Mouse (Mus musculus): ENCODE results near the gene Itprid2. TPM values are rescaled to one million over a fixed set of nuclear protein-coding genes. Genes with fewer than 3 reads are reported as not detected.

The Itprid2 gene
- total and polyA plus RNA-seq, 2 experiments from 2014 or later = 4.0 to 11.6 TPM

GRCm38 (mm10) chr2:79651185-79651584, 16.0 kb downstream of the Itprid2 start:
- H3K4me3 ChIP-seq (ENCODE audit: low read depth, low read length) = no peak overlapping the region
- H3K36me3 ChIP-seq (replicated peaks; ENCODE audit: control insufficient read depth, insufficient read depth, low read length) = peaks cover 30% of the 10 kb centered on the region
- TF ChIP-seq CTCF (IDR thresholded peaks at IDR 0.05; ENCODE audit: low read depth) (no peak), EP300 (IDR thresholded peaks at IDR 0.05; ENCODE audit: low read depth) (no peak)
- H3K4me1 ChIP-seq (ENCODE audit: control insufficient read depth, insufficient read depth) = peaks cover 5% of the 10 kb centered on the region; the same call in 1 of the 2 replicates
- no peak overlapping the region for H3K27ac ChIP-seq (ENCODE audit: low read depth)
- WGBS = 81% methylated on average over 3 of the region's 3 CpGs
- H3K4me2 ChIP-seq (ENCODE audit: low read depth, low read length) = no peak overlapping the region
- DNase-seq (ENCODE audit: low spot score) = no peak
- H3K27me3 ChIP-seq (ENCODE audit: control insufficient read depth, insufficient read depth, low read length) = no peaks in the 10 kb centered on the region
- no peak for ATAC-seq (ENCODE audit: insufficient read depth, low read depth)
- H3K9me3 ChIP-seq (replicated peaks; ENCODE audit: control insufficient read depth, low read length) = no peaks in the 10 kb centered on the region
- no peak overlapping the region for H3K9ac ChIP-seq (replicated peaks; ENCODE audit: low read depth, low read length)

GRCm38 (mm10) chr2:79651701-79652100, 16.5 kb downstream of the Itprid2 start:
- H3K36me3 ChIP-seq (replicated peaks; ENCODE audit: control insufficient read depth, insufficient read depth, low read length) = peaks cover 30% of the 10 kb centered on the region
- no peak overlapping the region for H3K4me2 ChIP-seq (ENCODE audit: low read depth, low read length)
- H3K4me3 ChIP-seq (ENCODE audit: low read depth, low read length) = no peak overlapping the region
- H3K9me3 ChIP-seq (replicated peaks; ENCODE audit: control insufficient read depth, low read length) = no peaks in the 10 kb centered on the region
- TF ChIP-seq EP300 (IDR thresholded peaks at IDR 0.05; ENCODE audit: low read depth) = no peak
- TF ChIP-seq CTCF (IDR thresholded peaks at IDR 0.05; ENCODE audit: low read depth) = no peak
- no peaks in the 10 kb centered on the region for H3K27me3 ChIP-seq (ENCODE audit: control insufficient read depth, insufficient read depth, low read length)
- peaks cover 5% of the 10 kb centered on the region; the same call in 1 of the 2 replicates for H3K4me1 ChIP-seq (ENCODE audit: control insufficient read depth, insufficient read depth)
- H3K9ac ChIP-seq (replicated peaks; ENCODE audit: low read depth, low read length) = no peak overlapping the region
- DNase-seq (ENCODE audit: low spot score) (no peak), ATAC-seq (ENCODE audit: insufficient read depth, low read depth) (no peak)
- no peak overlapping the region for H3K27ac ChIP-seq (ENCODE audit: low read depth)
- 91% methylated on average over 3 of the region's 3 CpGs for WGBS

GRCm38 (mm10) chr2:79652502-79652901, 17.4 kb downstream of the Itprid2 start:
- H3K9ac ChIP-seq (replicated peaks; ENCODE audit: low read depth, low read length) = no peak overlapping the region
- no peak overlapping the region for H3K27ac ChIP-seq (ENCODE audit: low read depth)
- TF ChIP-seq EP300 (IDR thresholded peaks at IDR 0.05; ENCODE audit: low read depth) (no peak), CTCF (IDR thresholded peaks at IDR 0.05; ENCODE audit: low read depth) (no peak)
- H3K36me3 ChIP-seq (replicated peaks; ENCODE audit: control insufficient read depth, insufficient read depth, low read length) = peaks cover 37% of the 10 kb centered on the region
- DNase-seq (ENCODE audit: low spot score) (no peak), ATAC-seq (ENCODE audit: insufficient read depth, low read depth) (no peak)
- no peak overlapping the region for H3K4me3 ChIP-seq (ENCODE audit: low read depth, low read length)
- H3K4me1 ChIP-seq (ENCODE audit: control insufficient read depth, insufficient read depth) = no peaks in the 10 kb centered on the region
- no peaks in the 10 kb centered on the region for H3K9me3 ChIP-seq (replicated peaks; ENCODE audit: control insufficient read depth, low read length)
- H3K4me2 ChIP-seq (ENCODE audit: low read depth, low read length) = no peak overlapping the region
- no peaks in the 10 kb centered on the region for H3K27me3 ChIP-seq (ENCODE audit: control insufficient read depth, insufficient read depth, low read length)
- WGBS = 87% methylated on average over 4 of the region's 4 CpGs

DNA sequence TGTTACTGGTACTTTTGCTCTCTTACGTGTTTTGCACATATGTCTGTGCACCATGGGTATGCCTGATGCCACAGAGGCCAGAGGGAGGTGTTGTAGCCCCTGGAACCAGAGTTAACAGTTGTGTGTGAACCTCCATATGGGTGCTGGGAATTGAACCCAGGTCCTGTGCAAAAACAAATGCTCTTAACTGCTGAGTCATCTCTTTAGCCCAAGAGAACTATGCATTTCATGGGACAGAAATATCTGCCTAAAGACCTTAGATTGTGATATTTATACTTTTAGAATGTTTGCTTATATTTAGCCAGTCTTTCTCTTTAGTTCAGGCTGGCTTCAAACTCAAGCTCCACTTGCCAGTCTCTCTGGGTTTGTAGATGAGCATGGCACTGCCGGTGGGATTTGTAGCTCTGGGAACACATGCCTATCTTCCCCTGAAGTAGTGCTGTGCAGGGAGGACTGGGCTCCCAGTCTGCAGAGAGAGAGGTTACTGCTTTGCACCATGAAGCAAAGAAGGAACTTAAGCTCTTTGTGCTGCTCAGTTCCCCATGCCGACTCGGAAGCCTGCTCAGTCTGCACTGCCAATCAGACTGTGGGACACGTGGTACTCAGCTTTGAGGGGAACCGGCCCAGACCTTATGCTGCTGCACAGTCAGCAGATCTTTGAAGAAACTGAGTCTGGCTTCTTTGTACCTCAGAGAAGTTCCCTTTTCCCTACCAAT, 18.1 kb downstream of the Itprid2 start:
- Histone ChIP-seq H3K4me3 (ENCODE audit: low read depth, low read length) (no peak overlapping the region), H3K27me3 (ENCODE audit: control insufficient read depth, insufficient read depth, low read length) (no peaks in the 10 kb centered on the region), H3K4me2 (ENCODE audit: low read depth, low read length) (no peak overlapping the region), H3K4me1 (ENCODE audit: control insufficient read depth, insufficient read depth) (no peaks in the 10 kb centered on the region), H3K27ac (ENCODE audit: low read depth) (no peak overlapping the region), H3K36me3 (replicated peaks; ENCODE audit: control insufficient read depth, insufficient read depth, low read length) (peaks cover 45% of the 10 kb centered on the region), H3K9me3 (replicated peaks; ENCODE audit: control insufficient read depth, low read length) (no peaks in the 10 kb centered on the region), H3K9ac (replicated peaks; ENCODE audit: low read depth, low read length) (no peak overlapping the region)
- no peak for TF ChIP-seq EP300 (IDR thresholded peaks at IDR 0.05; ENCODE audit: low read depth)
- DNase-seq (ENCODE audit: low spot score) = no peak
- 82% methylated on average over 6 of the region's 6 CpGs for WGBS
- ATAC-seq (ENCODE audit: insufficient read depth, low read depth) = no peak

DNA sequence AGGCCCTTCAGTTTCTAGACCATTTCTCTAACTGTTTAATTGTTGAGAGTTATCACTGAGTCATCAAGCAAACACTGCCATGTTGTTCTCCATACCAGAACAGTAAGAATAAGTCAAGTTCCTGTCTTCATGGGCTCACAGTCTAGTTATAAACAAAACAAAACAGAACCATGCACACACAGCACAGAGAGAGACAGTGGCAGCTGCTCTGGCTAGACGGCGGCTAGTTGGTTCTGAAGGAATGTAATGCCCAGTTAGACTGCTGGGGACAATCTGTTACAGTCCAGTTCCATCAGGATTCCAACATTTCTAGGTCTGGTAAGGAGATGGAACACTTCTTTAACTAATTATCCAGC, 18.6 kb downstream of the Itprid2 start:
- TF ChIP-seq EP300 (IDR thresholded peaks at IDR 0.05; ENCODE audit: low read depth) (no peak), CTCF (IDR thresholded peaks at IDR 0.05; ENCODE audit: low read depth) (no peak)
- Histone ChIP-seq H3K36me3 (replicated peaks; ENCODE audit: control insufficient read depth, insufficient read depth, low read length) (peaks cover 50% of the 10 kb centered on the region), H3K4me1 (ENCODE audit: control insufficient read depth, insufficient read depth) (no peaks in the 10 kb centered on the region), H3K27me3 (ENCODE audit: control insufficient read depth, insufficient read depth, low read length) (no peaks in the 10 kb centered on the region), H3K27ac (ENCODE audit: low read depth) (no peak overlapping the region), H3K9me3 (replicated peaks; ENCODE audit: control insufficient read depth, low read length) (no peaks in the 10 kb centered on the region), H3K4me3 (ENCODE audit: low read depth, low read length) (no peak overlapping the region), H3K9ac (replicated peaks; ENCODE audit: low read depth, low read length) (no peak overlapping the region), H3K4me2 (ENCODE audit: low read depth, low read length) (no peak overlapping the region)
- ATAC-seq (ENCODE audit: insufficient read depth, low read depth) (no peak), DNase-seq (ENCODE audit: low spot score) (no peak)
- 82% methylated on average over 2 of the region's 2 CpGs for WGBS

- DNase-seq (ENCODE audit: low spot score) (no peak), ATAC-seq (ENCODE audit: insufficient read depth, low read depth) (no peak)
- Histone ChIP-seq H3K4me1 (ENCODE audit: control insufficient read depth, insufficient read depth) (no peaks in the 10 kb centered on the region), H3K36me3 (replicated peaks; ENCODE audit: control insufficient read depth, insufficient read depth, low read length) (peaks cover 70% of the 10 kb centered on the region), H3K9me3 (replicated peaks; ENCODE audit: control insufficient read depth, low read length) (no peaks in the 10 kb centered on the region), H3K27me3 (ENCODE audit: control insufficient read depth, insufficient read depth, low read length) (no peaks in the 10 kb centered on the region), H3K9ac (replicated peaks; ENCODE audit: low read depth, low read length) (no peak overlapping the region), H3K27ac (ENCODE audit: low read depth) (no peak overlapping the region), H3K4me3 (ENCODE audit: low read depth, low read length) (no peak overlapping the region), H3K4me2 (ENCODE audit: low read depth, low read length) (no peak overlapping the region)
- 79% methylated on average over 8 of the region's 8 CpGs for WGBS
- TF ChIP-seq EP300 (IDR thresholded peaks at IDR 0.05; ENCODE audit: low read depth) (no peak), CTCF (IDR thresholded peaks at IDR 0.05; ENCODE audit: low read depth) (no peak)
These were observed 21.9 kb downstream of the Itprid2 start for GRCm38 (mm10) chr2:79657062-79657461.
